Mouse (Mus musculus) gastrocnemius, adult 18-20 months (tissue): ENCODE results near the gene Lingo1. TPM values are rescaled to one million over a fixed set of nuclear protein-coding genes. Genes with fewer than 3 reads are reported as not detected.

ENCODE experiments used
- DNase-seq: peaks from one replicate; pipeline ENCODE4 v3.0.0; 2021; ENCODE audit warnings: low spot score
- total RNA-seq, 2 experiments: library from RNA; stranded (reverse); gene quantifications; 2 replicates each; pipeline ENCODE4 v1.2.3; 2021

Lingo1 gene
- total RNA-seq, 2 experiments from 2014 or later = 0.37 to 0.66 TPM

DNA sequence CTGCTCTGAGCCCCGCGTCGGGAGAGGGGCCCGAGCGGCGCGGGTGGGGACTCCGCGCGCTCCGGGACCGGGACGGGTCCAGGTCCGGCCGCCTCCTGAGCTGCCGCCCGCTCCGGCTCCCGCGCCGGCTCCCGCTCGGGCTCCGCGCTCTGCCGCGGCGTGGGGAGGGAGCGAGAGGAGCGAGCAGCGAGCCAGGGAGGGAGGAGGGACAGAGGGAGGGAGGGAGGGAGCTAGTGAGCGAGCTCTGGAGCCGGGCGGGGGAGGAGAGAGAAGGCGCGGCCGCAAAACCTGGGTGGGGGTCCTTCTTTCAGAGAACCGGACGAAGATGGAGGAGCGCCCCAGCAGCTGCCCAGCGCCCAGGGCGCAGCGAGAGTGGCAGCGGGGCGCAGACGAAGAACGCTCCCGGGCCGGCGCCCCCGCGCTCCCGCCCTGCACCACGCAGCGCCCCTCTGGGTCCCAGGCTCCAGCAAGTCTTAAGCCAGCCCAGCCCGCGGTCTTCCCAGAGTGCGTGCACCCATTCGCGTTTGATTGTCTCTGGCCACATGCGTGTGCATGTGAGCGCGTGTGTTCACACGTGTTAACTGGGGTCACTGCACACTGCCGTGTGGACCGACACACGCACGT lies 160.7 kb downstream of the Lingo1 start:
- no peak for DNase-seq

DNA sequence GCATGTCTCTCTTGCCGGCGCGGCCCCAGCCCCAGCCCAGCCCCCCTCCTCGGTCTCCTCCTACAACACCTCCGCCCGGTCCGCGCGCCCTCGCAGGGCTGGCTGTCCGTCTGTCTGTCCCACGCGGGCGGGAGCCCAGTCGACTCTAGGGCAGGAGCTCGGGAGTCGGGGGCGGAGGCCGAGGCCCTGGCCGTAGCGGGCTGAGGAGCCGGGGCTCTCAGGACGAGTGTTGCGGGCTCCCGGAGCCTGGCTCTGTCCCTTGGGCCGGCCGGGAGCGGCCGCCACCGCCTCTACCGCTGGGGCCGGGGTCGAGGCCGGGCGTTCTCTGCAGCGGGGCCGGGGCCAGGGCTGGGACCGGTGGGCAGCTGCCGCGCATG lies 161.2 kb downstream of the Lingo1 start:
- DNase-seq = no peak

DNA sequence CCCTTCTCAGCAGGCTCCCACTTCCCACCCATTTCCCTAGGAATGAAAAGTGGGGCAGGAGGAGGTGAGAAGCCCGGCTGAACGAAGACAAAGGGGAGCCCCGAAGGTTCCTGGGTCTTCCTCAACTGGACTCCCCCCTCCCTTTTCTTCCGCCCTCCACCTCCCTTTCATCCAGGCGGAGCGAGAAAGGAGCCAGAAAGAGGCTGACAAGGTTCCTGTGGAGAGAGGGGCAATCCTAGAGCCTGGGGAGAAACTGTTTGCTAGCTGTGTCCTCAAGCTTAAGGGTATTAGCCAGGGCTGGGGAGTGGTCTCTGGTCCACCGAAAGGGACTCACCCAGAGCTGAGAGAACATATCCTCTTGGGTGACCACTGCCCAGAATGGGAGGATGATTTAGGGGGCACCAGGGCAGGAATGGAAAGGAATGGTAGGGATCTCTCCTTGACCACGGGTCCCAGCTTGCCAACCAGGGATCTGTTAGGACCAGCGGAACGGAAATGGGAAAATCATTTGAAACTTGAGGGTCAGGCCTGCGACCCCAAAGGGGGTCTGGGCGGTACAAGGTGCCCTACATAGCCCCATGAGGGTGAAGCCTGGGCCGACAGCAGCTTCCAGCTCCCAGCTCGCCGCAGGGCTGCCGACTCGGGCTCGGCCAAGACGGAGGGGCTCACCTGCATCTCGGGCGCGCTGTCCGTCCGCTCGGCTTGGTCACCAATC lies 161.7 kb downstream of the Lingo1 start:
- no peak for DNase-seq

DNA sequence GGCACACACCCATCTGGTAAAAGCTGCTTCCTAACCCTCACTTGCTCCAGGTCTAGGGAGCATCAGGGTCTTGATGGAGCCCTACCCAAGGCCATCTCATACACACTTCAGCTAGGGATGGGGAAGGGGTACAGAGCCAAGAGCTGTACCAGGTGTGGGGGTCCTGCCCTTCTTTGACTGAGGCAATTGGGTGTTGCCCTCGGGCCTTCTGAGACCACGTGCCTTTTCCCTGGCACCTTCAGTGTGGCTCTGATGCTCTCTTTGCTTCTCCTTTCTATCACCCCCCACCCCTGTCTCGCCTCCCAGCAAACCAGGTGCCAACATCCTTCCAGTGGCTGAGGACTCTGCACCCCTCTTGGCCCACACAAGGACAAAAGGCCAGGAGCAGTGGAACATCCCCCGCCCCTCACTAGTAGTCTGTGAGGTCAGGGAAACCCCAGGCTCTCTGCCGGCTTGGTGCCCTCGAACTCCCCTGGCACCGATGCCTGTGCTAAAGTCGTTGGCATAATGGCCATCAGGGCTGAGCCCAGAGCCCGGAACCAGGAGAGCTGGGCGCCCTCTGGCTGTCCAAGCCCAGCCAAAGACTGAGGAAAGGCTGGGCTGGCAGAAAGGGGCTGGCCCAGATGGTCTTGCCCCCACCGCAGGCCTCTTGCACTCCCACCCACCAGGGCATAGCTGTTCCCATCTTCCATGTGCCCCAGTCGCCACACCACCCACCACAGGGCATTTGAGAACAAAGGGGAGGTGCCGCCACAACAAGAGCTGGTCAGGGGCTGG lies 162.6 kb downstream of the Lingo1 start:
- DNase-seq = no peak

- DNase-seq = no peak
Measured at GRCm38 (mm10) chr9:56630945-56631344, 165.3 kb downstream of the Lingo1 start.

- no peak for DNase-seq
Measured at GRCm38 (mm10) chr9:56629674-56630397, 166.4 kb downstream of the Lingo1 start.

DNA sequence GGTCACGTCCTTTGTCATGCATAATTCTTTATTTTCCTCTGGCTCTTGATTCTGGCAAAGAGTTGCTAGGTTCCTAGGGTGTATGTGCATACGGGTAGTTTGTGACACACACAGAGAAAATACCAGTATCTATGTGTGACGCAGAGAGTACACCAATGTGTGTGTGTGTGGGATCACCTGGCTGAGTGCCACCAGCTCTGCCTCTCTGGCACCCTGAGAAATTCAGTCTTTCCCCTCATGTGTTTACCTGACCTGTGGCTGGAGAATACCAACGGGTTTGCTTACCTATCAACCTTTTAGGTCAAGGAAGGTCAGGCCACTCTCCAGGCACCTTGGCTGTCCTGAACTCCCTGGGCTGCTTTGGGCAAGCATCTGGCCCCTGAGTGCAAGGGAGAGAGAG lies 169.0 kb downstream of the Lingo1 start:
- no peak for DNase-seq

- no peak for DNase-seq
Measured at GRCm38 (mm10) chr9:56624923-56625322, 171.3 kb downstream of the Lingo1 start.

- no peak for DNase-seq
Measured at GRCm38 (mm10) chr9:56623361-56623760, 172.9 kb downstream of the Lingo1 start.

- no peak for DNase-seq
Measured at GRCm38 (mm10) chr9:56622761-56623160, 173.5 kb downstream of the Lingo1 start.

DNA sequence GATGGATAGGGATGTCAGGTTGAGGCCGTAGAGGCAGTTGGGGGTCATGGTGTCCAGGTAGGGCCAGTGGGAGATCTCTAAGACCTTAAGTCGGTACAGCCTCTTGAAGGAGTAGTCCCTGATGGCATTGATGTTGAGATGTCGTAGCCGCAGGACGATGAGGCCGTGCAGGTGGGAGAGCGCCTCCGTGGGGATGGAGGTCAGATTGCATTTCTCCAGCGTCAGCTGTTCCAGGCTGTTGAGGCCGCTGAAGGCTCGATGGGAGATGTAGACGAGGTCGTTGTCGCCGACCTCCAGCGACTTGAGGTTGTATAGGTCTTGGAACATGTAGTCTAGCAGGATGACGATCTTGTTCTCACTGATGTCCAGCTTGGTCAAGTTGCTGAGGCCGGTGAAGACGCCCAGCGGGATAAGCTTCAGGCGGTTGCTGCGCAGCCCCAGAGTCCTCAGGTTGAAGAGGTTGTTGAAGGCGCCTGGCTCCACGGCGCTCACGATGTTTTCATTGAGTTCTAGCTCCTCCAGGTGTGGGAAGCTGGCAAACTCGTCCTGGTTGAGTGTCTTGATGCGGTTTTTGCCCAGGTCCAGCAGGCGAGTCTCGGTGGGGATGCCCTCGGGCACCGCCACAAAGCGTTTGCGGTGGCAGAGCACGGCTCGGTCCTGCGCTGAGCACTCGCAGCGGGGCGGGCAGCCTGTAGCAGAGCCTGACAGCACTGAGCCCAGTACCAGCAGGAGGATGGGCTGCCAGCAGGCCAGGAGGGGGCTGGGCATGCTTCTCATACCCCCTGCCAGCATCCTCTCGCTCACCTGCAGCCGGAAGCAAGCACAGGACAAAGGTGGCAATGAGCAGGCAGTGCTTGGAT lies 175.5 kb downstream of the Lingo1 start:
- no peak for DNase-seq

- DNase-seq = no peak
Measured at GRCm38 (mm10) chr9:56619715-56620114, 176.6 kb downstream of the Lingo1 start.

DNA sequence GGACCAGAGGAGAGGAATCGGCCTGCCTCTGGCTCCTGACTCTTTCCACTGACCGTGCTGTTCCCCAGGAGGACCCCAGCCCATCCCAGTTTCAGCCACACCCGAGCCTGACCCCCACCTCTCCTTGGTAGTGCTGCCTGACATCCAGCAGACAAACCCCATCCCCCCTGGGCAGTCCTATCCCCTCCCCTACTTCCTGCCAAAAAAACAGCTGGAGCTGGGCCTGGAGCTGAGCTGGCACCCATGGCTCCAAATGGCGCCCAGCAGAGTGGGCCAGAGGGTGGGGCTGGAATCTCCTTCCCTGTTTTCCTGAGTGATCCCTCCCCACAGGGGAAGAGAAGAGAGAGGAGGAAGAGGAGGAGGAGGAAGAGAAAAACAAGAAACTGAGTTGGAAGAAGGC lies 177.6 kb downstream of the Lingo1 start:
- no peak for DNase-seq

- DNase-seq = no peak
Measured at GRCm38 (mm10) chr9:56616061-56616460, 180.2 kb downstream of the Lingo1 start.

- DNase-seq = no peak
Measured at GRCm38 (mm10) chr9:56612798-56613183, 183.5 kb downstream of the Lingo1 start.

GRCm38 (mm10) chr9:56611912-56612797 lies 184.1 kb downstream of the Lingo1 start:
- no peak for DNase-seq

DNA sequence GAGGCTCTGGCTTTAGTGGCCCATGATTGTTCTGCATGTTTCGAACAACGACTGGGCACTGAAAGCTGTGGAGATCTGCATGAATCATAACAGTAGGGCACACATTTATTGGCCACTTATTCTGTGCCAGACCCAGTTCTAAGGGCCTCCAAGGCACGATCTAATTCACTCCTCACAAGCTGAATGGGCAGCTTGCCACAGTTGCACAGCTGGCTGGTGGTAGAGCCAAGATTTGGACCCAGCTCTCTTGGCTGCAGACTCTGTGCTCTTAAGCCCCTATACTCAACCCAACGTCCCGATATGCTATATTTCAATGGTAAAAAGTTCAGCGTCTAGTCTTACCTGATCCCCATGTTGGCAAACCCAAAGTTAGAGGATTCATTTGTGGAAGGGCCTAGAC lies 185.3 kb downstream of the Lingo1 start:
- no peak for DNase-seq

GRCm38 (mm10) chr9:56610466-56610865 lies 185.8 kb downstream of the Lingo1 start:
- DNase-seq = no peak

GRCm38 (mm10) chr9:56609486-56609885 lies 186.8 kb downstream of the Lingo1 start:
- DNase-seq = no peak
